ENCODE assay signal across 11 mouse cellular contexts in genomic region chr17:56663659-56664058, GRCm38 (mm10). TPM values are rescaled to one million over a fixed set of nuclear protein-coding genes. Genes with fewer than 3 reads are reported as not detected.
DNase-seq lines count a peak whose midpoint lies in the region; ATAC-seq and TF ChIP-seq lines count a peak whose summit lies in the region.
"Had no signal": no experiment of that assay in that cellular context is flagged by ENCODE, and none has a peak within 500 bp of the region (broad histone marks: within the 10 kb centered on the region; RNA-seq: fewer than 3 reads in every experiment).

No protein-coding gene starts in this region.

- H3K4me1 ChIP-seq in forebrain, embryonic 11.5 days (replicated peaks; ENCODE audit: control insufficient read depth, insufficient read depth, low read length), result peaks cover 10% of the 10 kb centered on the region; the same call in 1 of the 2 replicates
- H3K4me1 ChIP-seq in forebrain, embryonic 16.5 days (replicated peaks; ENCODE audit: control insufficient read depth, insufficient read depth, low read length), result peaks cover 5% of the 10 kb centered on the region
- H3K4me1 ChIP-seq in kidney, embryonic 16.5 days (ENCODE audit: insufficient read depth, low read length), result peaks cover 21% of the 10 kb centered on the region
- peaks cover 4% of the 10 kb centered on the region for H3K4me1 ChIP-seq in testis, adult 2 months (ENCODE audit: control insufficient read depth, insufficient read depth, low read length)
- H3K4me1 ChIP-seq in stomach, embryonic 16.5 days (ENCODE audit: control insufficient read depth, insufficient read depth, low read length), result peaks cover 11% of the 10 kb centered on the region; the same call in 1 of the 2 replicates

- ATAC-seq in forebrain, embryonic 11.5 days (replicated peaks; ENCODE audit: low FRiP score), result no peak
- no peak for ATAC-seq in forebrain, embryonic 16.5 days
- no peak for ATAC-seq in kidney, embryonic 16.5 days (ENCODE audit: low FRiP score, low TSS enrichment)
- ATAC-seq in stomach, embryonic 16.5 days (ENCODE audit: insufficient read depth, low FRiP score), result no peak

- H3K27me3 ChIP-seq in forebrain, embryonic 11.5 days (ENCODE audit: control insufficient read depth, insufficient read depth, low read length), result no peaks in the 10 kb centered on the region
- H3K27me3 ChIP-seq in forebrain, embryonic 16.5 days (replicated peaks; ENCODE audit: control insufficient read depth, insufficient read depth, low read length), result no peaks in the 10 kb centered on the region
- no peaks in the 10 kb centered on the region for H3K27me3 ChIP-seq in kidney, embryonic 16.5 days (ENCODE audit: insufficient read depth, low read length)
- no peaks in the 10 kb centered on the region for H3K27me3 ChIP-seq in testis, adult 2 months (ENCODE audit: control insufficient read depth, insufficient read depth, low read length)
- no peaks in the 10 kb centered on the region for H3K27me3 ChIP-seq in stomach, embryonic 16.5 days (ENCODE audit: control insufficient read depth, insufficient read depth, low read length)

- no peak for TF ChIP-seq POLR2A in testis, adult 2 months (IDR thresholded peaks at IDR 0.05; ENCODE audit: control insufficient read depth, low read depth, low read length)

- no peak overlapping the region for H3K27ac ChIP-seq in forebrain, embryonic 11.5 days (ENCODE audit: low read depth, low read length)
- H3K27ac ChIP-seq in forebrain, embryonic 16.5 days (ENCODE audit: low read length), result no peak overlapping the region
- H3K27ac ChIP-seq in kidney, embryonic 16.5 days (ENCODE audit: low read length), result no peak overlapping the region
- no peak overlapping the region for H3K27ac ChIP-seq in testis, adult 2 months (ENCODE audit: control insufficient read depth, insufficient read depth, low read depth, low read length)
- H3K27ac ChIP-seq in stomach, embryonic 16.5 days (ENCODE audit: low read length), result no peak overlapping the region

- H3K9me3 ChIP-seq in forebrain, embryonic 11.5 days (ENCODE audit: control insufficient read depth, low read length), result no peaks in the 10 kb centered on the region
- no peaks in the 10 kb centered on the region for H3K9me3 ChIP-seq in forebrain, embryonic 16.5 days (ENCODE audit: control insufficient read depth, low read length)
- no peaks in the 10 kb centered on the region for H3K9me3 ChIP-seq in kidney, embryonic 16.5 days (ENCODE audit: low read length)
- no peaks in the 10 kb centered on the region for H3K9me3 ChIP-seq in stomach, embryonic 16.5 days (replicated peaks; ENCODE audit: control insufficient read depth, low read length)

- H3K36me3 ChIP-seq in forebrain, embryonic 11.5 days (ENCODE audit: control insufficient read depth, insufficient read depth, low read length), result no peaks in the 10 kb centered on the region
- H3K36me3 ChIP-seq in forebrain, embryonic 16.5 days (ENCODE audit: control insufficient read depth, insufficient read depth), result no peaks in the 10 kb centered on the region
- H3K36me3 ChIP-seq in kidney, embryonic 16.5 days (ENCODE audit: insufficient read depth, low read length), result no peaks in the 10 kb centered on the region
- no peaks in the 10 kb centered on the region for H3K36me3 ChIP-seq in testis, adult 2 months (ENCODE audit: control insufficient read depth, insufficient read depth, low read length)
- no peaks in the 10 kb centered on the region for H3K36me3 ChIP-seq in stomach, embryonic 16.5 days (ENCODE audit: control insufficient read depth, insufficient read depth, low read length)

- H3K9ac ChIP-seq in forebrain, embryonic 11.5 days (ENCODE audit: low read length), result peak overlapping the region; percentile 37; the same call in 1 of the 2 replicates
- H3K9ac ChIP-seq in forebrain, embryonic 16.5 days (replicated peaks; ENCODE audit: low read depth, low read length), result no peak overlapping the region
- H3K9ac ChIP-seq in kidney, embryonic 16.5 days (replicated peaks; ENCODE audit: low read length), result peak overlapping the region; percentile 55
- H3K9ac ChIP-seq in stomach, embryonic 16.5 days (ENCODE audit: low read length), result peak overlapping the region; percentile 57

- H3K4me2 ChIP-seq in forebrain, embryonic 11.5 days (ENCODE audit: low read depth, low read length, severe bottlenecking), result peak overlapping the region; percentile 37
- H3K4me2 ChIP-seq in forebrain, embryonic 16.5 days (ENCODE audit: low read length), result no peak overlapping the region
- H3K4me2 ChIP-seq in kidney, embryonic 16.5 days (replicated peaks; ENCODE audit: low read depth, low read length), result peak overlapping the region; percentile 50
- peak overlapping the region; percentile 43 for H3K4me2 ChIP-seq in stomach, embryonic 16.5 days (ENCODE audit: low read depth, low read length)

- no peak for DNase-seq in forebrain, embryonic 11.5 days (ENCODE audit: low spot score)
- no peak for DNase-seq in kidney, adult 18-20 months
- no peak for DNase-seq in testis, postnatal 10 days (ENCODE audit: low spot score)
- DNase-seq in urinary bladder, adult 2 months (ENCODE audit: low spot score), result no peak
- DNase-seq: gastrocnemius, postnatal 14 days; heart, postnatal 4 days; right cerebral cortex, postnatal 14 days had no signal

- H3K4me3 ChIP-seq in forebrain, embryonic 11.5 days (ENCODE audit: low read depth, low read length), result no peak overlapping the region
- H3K4me3 ChIP-seq in forebrain, embryonic 16.5 days (replicated peaks; ENCODE audit: low read length), result no peak overlapping the region
- peak overlapping the region; percentile 23 for H3K4me3 ChIP-seq in kidney, embryonic 16.5 days (ENCODE audit: low read length)
- H3K4me3 ChIP-seq in testis, adult 2 months (ENCODE audit: control insufficient read depth, low read depth, low read length), result peak overlapping the region; percentile 7
- peak overlapping the region; percentile 10 for H3K4me3 ChIP-seq in stomach, embryonic 16.5 days (replicated peaks; ENCODE audit: low read length)

- 57% methylated on average over 3 of the region's 3 CpGs for WGBS in forebrain, embryonic 11.5 days
- WGBS in forebrain, embryonic 16.5 days, result 61% methylated on average over 3 of the region's 3 CpGs
- WGBS in kidney, embryonic 16.5 days, result 61% methylated on average over 3 of the region's 3 CpGs
- 53% methylated on average over 3 of the region's 3 CpGs for WGBS in stomach, embryonic 16.5 days

- TF ChIP-seq CTCF in testis, adult 2 months (IDR thresholded peaks at IDR 0.05; ENCODE audit: control insufficient read depth, insufficient read depth, insufficient replicate concordance, low read depth, low read length), result no peak

RNA-seq across cellular contexts. Expression of gene Ranbp3, which starts 9.4 kb away (rescaled TPM):
- polyA plus RNA-seq in forebrain, embryonic 11.5 days (2014; fragmentation: Nextera tagmentation; extraction: Ambion mirVana), result 132 and 139 TPM in 2 replicates
- 114 and 120 TPM in 2 replicates for polyA plus RNA-seq in forebrain, embryonic 16.5 days (2015; fragmentation: Nextera tagmentation; extraction: Ambion mirVana)
- polyA plus RNA-seq in kidney, embryonic 16.5 days (2015; fragmentation: Nextera tagmentation; extraction: Ambion mirVana), result 106 and 107 TPM in 2 replicates
- 98.4 and 120 TPM in 2 replicates for polyA plus RNA-seq in testis, adult 2 months (2012; rRNA removed)
- polyA plus RNA-seq in stomach, embryonic 16.5 days (2015; fragmentation: Nextera tagmentation; extraction: Ambion mirVana), result 75.6 and 79.7 TPM in 2 replicates
- 72.5 and 77.3 TPM in 2 replicates for polyA plus RNA-seq in urinary bladder, adult 2 months (2012; rRNA removed)

RNA-seq across cellular contexts. Expression of gene Catsperd, which starts 35.7 kb away (rescaled TPM):
- polyA plus RNA-seq in forebrain, embryonic 11.5 days (2014; fragmentation: Nextera tagmentation; extraction: Ambion mirVana), result 0.51 TPM in 2 replicates
- polyA plus RNA-seq in forebrain, embryonic 16.5 days (2015; fragmentation: Nextera tagmentation; extraction: Ambion mirVana), result 1.0 and 1.5 TPM in 2 replicates
- polyA plus RNA-seq in kidney, embryonic 16.5 days (2015; fragmentation: Nextera tagmentation; extraction: Ambion mirVana), result 1.1 and 1.3 TPM in 2 replicates
- polyA plus RNA-seq in testis, adult 2 months (2012; rRNA removed), result 182 and 184 TPM in 2 replicates
- 0.17 and 0.65 TPM in 2 replicates for polyA plus RNA-seq in stomach, embryonic 16.5 days (2015; fragmentation: Nextera tagmentation; extraction: Ambion mirVana)
- 19.1 and 25.7 TPM in 2 replicates for polyA plus RNA-seq in urinary bladder, adult 2 months (2012; rRNA removed)

RNA-seq across cellular contexts. Expression of gene Lonp1, which starts 37.0 kb away (rescaled TPM):
- polyA plus RNA-seq in forebrain, embryonic 11.5 days (2014; fragmentation: Nextera tagmentation; extraction: Ambion mirVana), result 66.6 and 68.8 TPM in 2 replicates
- 48.2 and 48.6 TPM in 2 replicates for polyA plus RNA-seq in forebrain, embryonic 16.5 days (2015; fragmentation: Nextera tagmentation; extraction: Ambion mirVana)
- polyA plus RNA-seq in kidney, embryonic 16.5 days (2015; fragmentation: Nextera tagmentation; extraction: Ambion mirVana), result 66.1 and 66.4 TPM in 2 replicates
- polyA plus RNA-seq in testis, adult 2 months (2012; rRNA removed), result 22.8 and 23.5 TPM in 2 replicates
- polyA plus RNA-seq in stomach, embryonic 16.5 days (2015; fragmentation: Nextera tagmentation; extraction: Ambion mirVana), result 40.7 and 42.9 TPM in 2 replicates
- polyA plus RNA-seq in urinary bladder, adult 2 months (2012; rRNA removed), result 61.4 and 64.6 TPM in 2 replicates

RNA-seq across cellular contexts. Expression of gene Rpl36, which starts 50.4 kb away (rescaled TPM):
- polyA plus RNA-seq in forebrain, embryonic 11.5 days (2014; fragmentation: Nextera tagmentation; extraction: Ambion mirVana), result 1,269 and 1,280 TPM in 2 replicates
- polyA plus RNA-seq in forebrain, embryonic 16.5 days (2015; fragmentation: Nextera tagmentation; extraction: Ambion mirVana), result 921 and 1,031 TPM in 2 replicates
- polyA plus RNA-seq in kidney, embryonic 16.5 days (2015; fragmentation: Nextera tagmentation; extraction: Ambion mirVana), result 1,616 and 1,628 TPM in 2 replicates
- 1,820 and 2,071 TPM in 2 replicates for polyA plus RNA-seq in testis, adult 2 months (2012; rRNA removed)
- 1,502 and 1,716 TPM in 2 replicates for polyA plus RNA-seq in stomach, embryonic 16.5 days (2015; fragmentation: Nextera tagmentation; extraction: Ambion mirVana)
- polyA plus RNA-seq in urinary bladder, adult 2 months (2012; rRNA removed), result 2,531 and 2,588 TPM in 2 replicates

RNA-seq across cellular contexts. Expression of gene Ndufa11, which starts 53.9 kb away (rescaled TPM):
- 292 and 332 TPM in 2 replicates for polyA plus RNA-seq in forebrain, embryonic 11.5 days (2014; fragmentation: Nextera tagmentation; extraction: Ambion mirVana)
- polyA plus RNA-seq in forebrain, embryonic 16.5 days (2015; fragmentation: Nextera tagmentation; extraction: Ambion mirVana), result 377 and 426 TPM in 2 replicates
- 479 and 501 TPM in 2 replicates for polyA plus RNA-seq in kidney, embryonic 16.5 days (2015; fragmentation: Nextera tagmentation; extraction: Ambion mirVana)
- polyA plus RNA-seq in testis, adult 2 months (2012; rRNA removed), result 135 and 159 TPM in 2 replicates
- 426 and 434 TPM in 2 replicates for polyA plus RNA-seq in stomach, embryonic 16.5 days (2015; fragmentation: Nextera tagmentation; extraction: Ambion mirVana)
- polyA plus RNA-seq in urinary bladder, adult 2 months (2012; rRNA removed), result 308 and 313 TPM in 2 replicates

Comparison
In these comparisons a context has a peak if more than half of its experiments do, and no peak if none do; other contexts are left out.
1. H3K4me3 ChIP-seq: peak in kidney, embryonic 16.5 days (single experiment), testis, adult 2 months (single experiment) and stomach, embryonic 16.5 days (single experiment); none in forebrain, embryonic 11.5 days (single experiment) and forebrain, embryonic 16.5 days (single experiment).